Mouse (Mus musculus) forebrain, embryonic 14.5 days (tissue): ENCODE results near the gene Impad1. TPM values are rescaled to one million over a fixed set of nuclear protein-coding genes. Genes with fewer than 3 reads are reported as not detected.

Experiments used
- ATAC-seq: fragments of 200-750 bp; cut with Nextera tagmentation; 2 replicates; pipeline ENCODE4 v1.8.0; 2017; ENCODE audit warnings: mild to moderate bottlenecking, moderate library complexity
- DNase-seq: peaks from one replicate; pipeline ENCODE4 v3.0.0-alpha.2; 2015; ENCODE audit warnings: low spot score
- H3K27ac ChIP-seq: fragments of 300-500 bp; sonication (generic); 2 replicates; pipeline ENCODE4 v1.5.1; 2014; ENCODE audit warnings: low read depth, mild to moderate bottlenecking, control low read depth, low read length, moderate library complexity
- H3K27me3 ChIP-seq: fragments of 300-500 bp; sonication (generic); replicated peaks from 2 replicates; pipeline ENCODE4 v1.6.1; 2014; ENCODE audit warnings: low read length, control low read depth, mixed read lengths; ENCODE audit not compliant: control insufficient read depth, insufficient read depth
- H3K36me3 ChIP-seq: fragments of 300-500 bp; sonication (generic); 2 replicates; pipeline ENCODE4 v1.6.1; 2014; ENCODE audit warnings: low read length, control low read depth; ENCODE audit not compliant: control insufficient read depth, insufficient read depth
- H3K4me1 ChIP-seq: fragments of 300-500 bp; sonication (generic); 2 replicates; pipeline ENCODE4 v1.6.1; 2014; ENCODE audit warnings: antibody characterized with exemption, low read length, control low read depth; ENCODE audit not compliant: control insufficient read depth, insufficient read depth
- H3K4me2 ChIP-seq: fragments of 300-500 bp; sonication (generic); 2 replicates; pipeline ENCODE4 v1.6.1; 2014; ENCODE audit warnings: mild to moderate bottlenecking, control low read depth, low read length
- H3K4me3 ChIP-seq: fragments of 300-500 bp; sonication (generic); 2 replicates; pipeline ENCODE4 v1.5.1; 2014; ENCODE audit warnings: low read depth, low read length, control low read depth
- H3K9ac ChIP-seq: fragments of 300-500 bp; sonication (generic); 2 replicates; pipeline ENCODE4 v1.6.1; 2014; ENCODE audit warnings: mild to moderate bottlenecking, low read length, control low read depth, moderate library complexity
- H3K9me3 ChIP-seq: fragments of 300-500 bp; sonication (generic); replicated peaks from 2 replicates; pipeline ENCODE4 v1.6.1; 2016; ENCODE audit warnings: low read length, control low read depth, mixed read lengths; ENCODE audit not compliant: control insufficient read depth
- WGBS: fragments of 180-500 bp; shearing (Covaris S2); extraction: QIAGEN DNeasy Blood & Tissue Kit; methylation state at CpG from one replicate; pipeline ENCODE4 v1.1.7; 2014; 5-methylcytosine and 5-hydroxymethylcytosine counted together
- polyA plus RNA-seq: library from polyadenylated mRNA; unstranded; fragments of >200 nt; fragmentation: Nextera tagmentation; extraction: Ambion mirVana; gene quantifications from 2 replicates; pipeline ENCODE4 v1.2.1, GENCODE M21; 2014

Gene Impad1
- polyA plus RNA-seq, 1 experiment from 2014 or later: 52.9 TPM

DNA sequence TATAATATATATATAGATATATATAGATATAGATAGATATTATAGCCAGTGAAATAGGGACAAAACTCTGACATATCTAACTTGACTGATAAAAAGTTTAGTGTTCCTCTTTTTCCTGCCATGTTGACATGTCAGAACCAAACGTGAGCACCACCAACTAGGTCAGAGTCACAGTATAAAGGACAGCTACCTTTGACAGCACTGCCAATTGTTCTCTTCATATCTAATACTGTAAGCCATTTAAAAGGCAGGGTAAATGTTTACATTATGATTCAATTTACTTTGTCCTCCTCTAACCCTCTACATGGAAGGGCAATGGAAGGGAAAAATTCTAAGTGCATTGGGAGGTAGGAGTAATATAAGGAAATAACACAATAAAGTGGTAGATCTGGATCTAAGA, 8.8 kb downstream of the Impad1 start:
- no peak overlapping the region for H3K4me3 ChIP-seq
- DNase-seq (no peak), ATAC-seq (no peak)
- peaks cover 3% of the 10 kb centered on the region; the same call in 1 of the 2 replicates for H3K9me3 ChIP-seq
- 84% methylated on average over 1 of the region's 1 CpGs for WGBS
- no peak overlapping the region for H3K27ac ChIP-seq
- H3K36me3 ChIP-seq: peaks cover 8% of the 10 kb centered on the region; the same call in 1 of the 2 replicates
- H3K9ac ChIP-seq: no peak overlapping the region
- H3K4me2 ChIP-seq: no peak overlapping the region
- H3K27me3 ChIP-seq: no peaks in the 10 kb centered on the region
- H3K4me1 ChIP-seq: no peaks in the 10 kb centered on the region

DNA sequence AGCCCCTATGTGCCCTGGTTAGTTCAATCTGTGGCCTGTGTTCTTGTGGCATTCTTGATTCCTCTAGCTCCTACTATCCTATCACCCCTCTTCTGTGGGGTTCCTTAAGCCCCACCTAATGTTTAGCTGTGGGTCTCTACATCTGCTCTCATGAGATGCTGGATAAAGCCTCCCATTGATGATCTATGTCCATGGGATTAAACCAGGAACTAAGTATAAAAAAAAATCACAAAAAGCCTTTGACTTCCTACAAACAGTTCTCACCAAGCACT, 9.5 kb downstream of the Impad1 start:
- H3K36me3 ChIP-seq: peaks cover 5% of the 10 kb centered on the region; the same call in 1 of the 2 replicates
- ATAC-seq: no peak
- H3K27me3 ChIP-seq: no peaks in the 10 kb centered on the region
- no peak for DNase-seq
- H3K4me1 ChIP-seq: no peaks in the 10 kb centered on the region
- H3K9ac ChIP-seq: no peak overlapping the region
- peaks cover 3% of the 10 kb centered on the region; the same call in 1 of the 2 replicates for H3K9me3 ChIP-seq
- H3K27ac ChIP-seq: no peak overlapping the region
- no peak overlapping the region for H3K4me3 ChIP-seq
- no peak overlapping the region for H3K4me2 ChIP-seq

DNA sequence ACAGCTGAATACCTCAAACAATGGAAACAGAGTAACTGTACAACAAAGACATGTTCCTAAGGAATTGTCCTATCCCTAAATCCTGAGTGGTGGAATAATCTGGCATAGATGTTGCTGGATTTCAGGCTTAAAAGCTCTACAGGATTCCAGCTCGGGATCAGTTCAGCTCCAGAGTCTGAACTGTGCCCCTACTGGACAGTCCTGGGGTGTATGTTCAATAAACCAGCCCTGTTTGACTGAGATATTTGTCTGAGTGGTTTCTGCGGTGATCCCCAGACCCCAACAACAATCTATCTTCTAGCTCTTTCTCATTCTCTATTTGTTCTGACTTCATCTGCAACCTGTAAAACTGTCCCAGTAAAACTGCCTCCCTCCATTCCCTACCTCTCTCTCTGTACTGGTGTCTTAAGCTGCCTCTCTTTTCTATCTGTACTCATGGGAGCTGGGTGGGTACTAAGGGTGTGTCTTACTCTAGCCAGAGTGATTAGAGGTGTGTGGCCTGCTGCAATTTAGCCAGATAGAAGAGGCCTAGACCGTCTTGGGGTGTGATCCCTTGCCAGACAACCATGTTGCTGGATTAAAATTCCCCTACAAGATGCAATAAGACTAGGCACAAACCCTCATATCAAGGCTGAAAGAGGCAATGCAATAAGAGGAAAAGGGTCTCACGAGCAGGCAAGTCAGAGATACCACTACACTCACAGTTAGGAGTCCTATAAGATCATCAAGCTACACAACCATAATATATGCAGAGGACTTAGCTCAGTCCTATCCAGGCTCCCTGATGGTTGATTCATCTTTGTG, 10.1 kb downstream of the Impad1 start:
- 97% methylated on average over 4 of the region's 4 CpGs for WGBS
- Histone ChIP-seq H3K27ac (no peak overlapping the region), H3K9me3 (peaks cover 3% of the 10 kb centered on the region; the same call in 1 of the 2 replicates), H3K27me3 (no peaks in the 10 kb centered on the region), H3K9ac (no peak overlapping the region), H3K36me3 (0 out of 2 replicates have a peak, but pooled peaks cover 2% of the 10 kb centered on the region), H3K4me1 (no peaks in the 10 kb centered on the region), H3K4me2 (no peak overlapping the region), H3K4me3 (no peak overlapping the region)
- ATAC-seq (no peak), DNase-seq (no peak)

DNA sequence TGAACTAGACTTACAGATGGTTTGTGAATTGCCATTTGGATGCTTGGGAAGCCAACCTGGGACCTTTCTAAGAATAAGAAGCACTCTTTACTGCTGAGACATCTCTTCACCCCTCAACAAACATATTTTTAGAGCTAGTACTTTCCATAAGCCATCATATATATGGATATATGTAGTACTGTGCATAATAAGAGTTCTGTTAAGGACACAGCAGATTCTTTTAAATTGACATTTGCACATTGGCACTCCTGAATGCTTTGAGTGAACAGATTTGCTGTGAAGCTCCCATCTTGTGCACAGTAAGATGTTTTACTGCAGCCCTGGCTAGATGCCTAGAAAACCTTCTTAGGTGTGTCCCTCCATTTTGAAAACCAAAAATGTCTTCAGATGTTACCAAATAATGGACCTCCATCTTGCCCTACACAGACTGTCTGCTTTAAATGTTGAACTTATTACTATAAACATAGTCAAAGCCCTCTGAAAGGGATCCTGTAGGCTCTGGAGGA, 13.8 kb downstream of the Impad1 start:
- Histone ChIP-seq H3K9ac (no peak overlapping the region), H3K9me3 (peaks cover 3% of the 10 kb centered on the region; the same call in 1 of the 2 replicates), H3K27me3 (no peaks in the 10 kb centered on the region), H3K4me3 (no peak overlapping the region), H3K4me2 (no peak overlapping the region), H3K36me3 (peaks cover 20% of the 10 kb centered on the region), H3K27ac (no peak overlapping the region), H3K4me1 (no peaks in the 10 kb centered on the region)
- peak; percentile 42 for DNase-seq
- no peak; the same call in 1 of the 2 replicates for ATAC-seq

DNA sequence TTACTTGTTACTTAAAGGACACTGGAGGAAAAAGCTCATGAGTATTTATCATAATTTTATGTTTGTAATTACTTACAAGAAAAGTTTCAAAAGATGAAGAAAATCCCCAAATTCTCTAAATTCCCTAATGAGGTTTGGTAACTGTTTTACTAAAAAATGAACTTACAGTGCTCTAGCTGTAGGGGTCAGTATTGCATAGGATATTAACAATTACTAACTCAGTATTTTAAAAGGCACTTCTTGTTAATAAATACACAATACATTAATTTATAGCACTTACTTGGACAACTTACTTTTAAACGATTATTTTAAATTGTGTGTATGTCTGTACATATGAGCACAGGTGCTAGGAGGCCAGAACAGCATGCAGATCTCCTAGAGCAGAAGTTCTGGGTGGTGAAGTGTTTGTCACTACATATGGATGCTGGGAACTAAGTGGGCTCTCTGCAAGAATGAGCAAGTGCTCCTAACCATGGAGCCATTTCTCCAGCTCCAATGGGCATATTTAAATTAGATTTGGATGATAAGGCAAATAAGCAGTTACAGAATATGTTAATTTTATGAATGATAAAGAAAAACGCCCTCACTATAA, 21.5 kb downstream of the Impad1 start:
- H3K4me2 ChIP-seq: no peak overlapping the region
- no peaks in the 10 kb centered on the region for H3K4me1 ChIP-seq
- no peaks in the 10 kb centered on the region for H3K27me3 ChIP-seq
- peak; percentile 69 for ATAC-seq
- no peak overlapping the region for H3K27ac ChIP-seq
- no peak overlapping the region for H3K9ac ChIP-seq
- peak; percentile 60 for DNase-seq
- H3K36me3 ChIP-seq: peaks cover 25% of the 10 kb centered on the region
- H3K4me3 ChIP-seq: no peak overlapping the region
- H3K9me3 ChIP-seq: no peaks in the 10 kb centered on the region
- WGBS: 73% methylated on average over 2 of the region's 2 CpGs

- H3K4me1 ChIP-seq: no peaks in the 10 kb centered on the region
- H3K4me3 ChIP-seq: no peak overlapping the region
- DNase-seq (peak; percentile 15), ATAC-seq (no peak)
- no peaks in the 10 kb centered on the region for H3K9me3 ChIP-seq
- H3K9ac ChIP-seq: no peak overlapping the region
- H3K4me2 ChIP-seq: no peak overlapping the region
- WGBS: 70% methylated on average over 5 of the region's 5 CpGs
- no peak overlapping the region for H3K27ac ChIP-seq
- no peaks in the 10 kb centered on the region for H3K27me3 ChIP-seq
- H3K36me3 ChIP-seq: peaks cover 22% of the 10 kb centered on the region
Measured at GRCm38 (mm10) chr4:4765806-4766205, 27.3 kb downstream of the Impad1 start.

- 0 out of 2 replicates have a peak, but pooled peaks cover 3% of the 10 kb centered on the region for H3K36me3 ChIP-seq
- no peak overlapping the region for H3K9ac ChIP-seq
- no peaks in the 10 kb centered on the region for H3K9me3 ChIP-seq
- no peak overlapping the region for H3K4me3 ChIP-seq
- WGBS: 92% methylated on average over 4 of the region's 4 CpGs
- no peak for DNase-seq
- H3K4me1 ChIP-seq: no peaks in the 10 kb centered on the region
- H3K4me2 ChIP-seq: no peak overlapping the region
- no peak overlapping the region for H3K27ac ChIP-seq
- H3K27me3 ChIP-seq: no peaks in the 10 kb centered on the region
- ATAC-seq: no peak
Measured at GRCm38 (mm10) chr4:4758376-4758775, 34.8 kb downstream of the Impad1 start.

GRCm38 (mm10) chr4:4729427-4729826, 63.7 kb downstream of the Impad1 start:
- DNase-seq (peak; percentile 28), ATAC-seq (peak; percentile 48; the same call in 1 of the 2 replicates)
- H3K4me1 ChIP-seq: no peaks in the 10 kb centered on the region
- no peak overlapping the region for H3K4me3 ChIP-seq
- no peaks in the 10 kb centered on the region for H3K36me3 ChIP-seq
- WGBS: 50% methylated on average over 3 of the region's 3 CpGs
- H3K27me3 ChIP-seq: no peaks in the 10 kb centered on the region
- no peaks in the 10 kb centered on the region for H3K9me3 ChIP-seq
- H3K27ac ChIP-seq: no peak overlapping the region
- H3K9ac ChIP-seq: no peak overlapping the region
- H3K4me2 ChIP-seq: no peak overlapping the region

DNA sequence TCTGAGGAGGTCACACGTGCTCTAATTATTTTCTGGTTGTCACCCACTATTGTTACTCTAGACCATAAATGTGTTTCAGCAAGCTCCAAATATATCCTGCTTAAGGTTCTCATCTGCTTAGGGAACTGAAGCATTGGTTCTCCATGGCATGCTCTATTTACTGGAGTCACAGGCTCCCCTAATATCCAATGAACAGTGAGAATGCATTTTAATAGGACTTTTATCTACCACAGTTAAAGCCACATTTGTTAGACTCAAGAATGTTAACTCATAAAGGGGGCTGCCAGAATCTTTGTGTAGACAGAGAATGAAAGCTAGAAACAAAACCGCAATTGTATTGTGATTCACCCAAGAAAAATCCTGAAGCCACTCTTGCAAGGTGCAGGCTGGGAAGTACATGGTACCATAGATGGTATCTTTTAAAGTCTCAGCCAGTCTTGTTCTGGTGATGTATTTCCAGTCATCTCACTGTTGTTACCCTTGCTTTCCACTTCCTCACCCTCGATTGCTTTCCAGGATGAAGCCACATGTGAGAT, 66.8 kb downstream of the Impad1 start:
- Histone ChIP-seq H3K4me2 (no peak overlapping the region), H3K9me3 (no peaks in the 10 kb centered on the region), H3K27me3 (no peaks in the 10 kb centered on the region), H3K4me3 (no peak overlapping the region), H3K36me3 (no peaks in the 10 kb centered on the region), H3K9ac (no peak overlapping the region), H3K4me1 (no peaks in the 10 kb centered on the region), H3K27ac (no peak overlapping the region)
- WGBS: 87% methylated on average over 3 of the region's 3 CpGs
- DNase-seq (no peak), ATAC-seq (no peak)
